Mouse (Mus musculus) MEL (cell line): ENCODE data around the gene Myo1a. TPM values are rescaled to one million over a fixed set of nuclear protein-coding genes. Genes with fewer than 3 reads are reported as not detected.

Experiments used
- DNase-seq: peaks from one replicate; pipeline ENCODE4 v3.0.0; 2011; ENCODE audit warnings: low read depth, low spot score
- H3K27ac ChIP-seq: 2 replicates; pipeline ENCODE4 v1.5.1; 2012; ENCODE audit warnings: low read depth, mild to moderate bottlenecking, control low read depth, low read length, moderate library complexity; ENCODE audit not compliant: control insufficient read depth
- H3K27me3 ChIP-seq, 2 experiments: fragments of 150-350 bp in 1 of 2; sonication (generic) in 1 of 2; 2 replicates each; pipeline ENCODE4 v1.6.1; 2012; ENCODE audit warnings: low read length in 2 of 2, mild to moderate bottlenecking in 2 of 2, improper control_type of control experiment in 1 of 2, moderate library complexity in 1 of 2; ENCODE audit not compliant: insufficient read depth in 2 of 2, control insufficient read depth in 1 of 2
- H3K36me3 ChIP-seq, 2 experiments: 2 replicates each; pipeline ENCODE4 v1.6.1; 2012 to 2014; ENCODE audit warnings: low read length in 2 of 2, improper control_type of control experiment in 1 of 2, inconsistent platforms in 1 of 2, mild to moderate bottlenecking in 1 of 2; ENCODE audit not compliant: insufficient read depth in 2 of 2, control insufficient read depth in 1 of 2
- H3K4me1 ChIP-seq, 2 experiments: fragments of 150-350 bp in 1 of 2; sonication (generic) in 1 of 2; 2 replicates each; pipeline ENCODE4 v1.6.1; 2012; ENCODE audit warnings: low read length in 2 of 2, improper control_type of control experiment in 1 of 2, mild to moderate bottlenecking in 1 of 2; ENCODE audit not compliant: insufficient read depth in 2 of 2, control insufficient read depth in 1 of 2
- H3K4me3 ChIP-seq, 2 experiments: fragments of 150-350 bp in 1 of 2; sonication (generic) in 1 of 2; 2 replicates each; pipeline ENCODE4 v1.5.1; 2012; ENCODE audit warnings: low read depth in 2 of 2, low read length in 2 of 2, mild to moderate bottlenecking in 2 of 2, moderate library complexity in 2 of 2, control low read depth in 1 of 2, improper control_type of control experiment in 1 of 2; ENCODE audit not compliant: control insufficient read depth in 1 of 2, insufficient read depth in 1 of 2
- H3K79me2 ChIP-seq: 2 replicates; pipeline ENCODE4 v1.6.1; 2012; ENCODE audit warnings: mild to moderate bottlenecking, low read length, moderate library complexity; ENCODE audit not compliant: control insufficient read depth, poor library complexity, insufficient read depth
- H3K9ac ChIP-seq: 2 replicates; pipeline ENCODE4 v1.6.1; 2012; ENCODE audit warnings: low read depth, mild to moderate bottlenecking, control low read depth, low read length, moderate library complexity; ENCODE audit not compliant: control insufficient read depth, poor library complexity, severe bottlenecking
- H3K9me3 ChIP-seq: fragments of 150-350 bp; sonication (generic); replicated peaks from 2 replicates; pipeline ENCODE4 v1.6.1; 2012; ENCODE audit warnings: mild to moderate bottlenecking, low read length, improper control_type of control experiment, moderate library complexity; ENCODE audit not compliant: insufficient read depth
- BHLHE40 ChIP-seq: IDR thresholded peaks from 2 replicates; pipeline ENCODE4 v1.6.1; 2012; ENCODE audit warnings: low read depth, mild to moderate bottlenecking, inconsistent platforms, low read length, improper control_type of control experiment, borderline replicate concordance
- CHD1 ChIP-seq: IDR thresholded peaks from 2 replicates; pipeline ENCODE4 v1.6.1; 2012; ENCODE audit warnings: low read depth, mild to moderate bottlenecking, inconsistent platforms, low read length, improper control_type of control experiment
- CHD2 ChIP-seq: IDR thresholded peaks from 2 replicates; pipeline ENCODE4 v1.6.1; 2011; ENCODE audit warnings: low read length, improper control_type of control experiment
- ETS1 ChIP-seq: IDR thresholded peaks from 2 replicates; pipeline ENCODE4 v1.6.1; 2012; ENCODE audit warnings: low read depth, mild to moderate bottlenecking, inconsistent platforms, low read length, improper control_type of control experiment, moderate library complexity
- HCFC1 ChIP-seq: IDR thresholded peaks from 2 replicates; pipeline ENCODE4 v1.6.1; 2012; ENCODE audit warnings: low read depth, mild to moderate bottlenecking, inconsistent platforms, low read length, improper control_type of control experiment, moderate library complexity
- JUND ChIP-seq: IDR thresholded peaks from 2 replicates; pipeline ENCODE4 v1.6.1; 2011; ENCODE audit warnings: low read depth, mild to moderate bottlenecking, improper control_type of control experiment, low read length
- KAT2A ChIP-seq: conservative IDR thresholded peaks from 2 replicates; pipeline ENCODE4 v1.6.1; 2012; ENCODE audit warnings: low read depth, low read length, improper control_type of control experiment, inconsistent platforms
- MAFK ChIP-seq: IDR thresholded peaks from 2 replicates; pipeline ENCODE4 v1.6.1; 2011; ENCODE audit warnings: low read depth, mild to moderate bottlenecking, low read length, improper control_type of control experiment, borderline replicate concordance
- MAZ ChIP-seq: IDR thresholded peaks from 2 replicates; pipeline ENCODE4 v1.6.1; 2012; ENCODE audit warnings: low read depth, mild to moderate bottlenecking, inconsistent platforms, low read length, improper control_type of control experiment
- MEF2A ChIP-seq: IDR thresholded peaks from 2 replicates; pipeline ENCODE4 v1.6.1; 2014; ENCODE audit warnings: low read depth, mild to moderate bottlenecking, inconsistent platforms, low read length, improper control_type of control experiment; ENCODE audit not compliant: poor library complexity, insufficient replicate concordance, severe bottlenecking; ENCODE audit errors: extremely low read depth
- MXI1 ChIP-seq: IDR thresholded peaks from 2 replicates; pipeline ENCODE4 v1.6.1; 2011; ENCODE audit warnings: mild to moderate bottlenecking, low read depth, low read length, improper control_type of control experiment
- MYB ChIP-seq: IDR thresholded peaks from 2 replicates; pipeline ENCODE4 v1.6.1; 2011; ENCODE audit warnings: mild to moderate bottlenecking, low read depth, low read length, improper control_type of control experiment
- MYC ChIP-seq: IDR thresholded peaks from 2 replicates; pipeline ENCODE4 v1.6.1; 2011; ENCODE audit warnings: low read depth, mild to moderate bottlenecking, low read length, improper control_type of control experiment, moderate library complexity
- NELFE ChIP-seq: IDR thresholded peaks from 2 replicates; pipeline ENCODE4 v1.6.1; 2011; ENCODE audit warnings: low read depth, low read length, improper control_type of control experiment
- NRF1 ChIP-seq: IDR thresholded peaks from 2 replicates; pipeline ENCODE4 v1.6.1; 2014; ENCODE audit warnings: low read depth, mild to moderate bottlenecking, inconsistent platforms, low read length, improper control_type of control experiment, moderate library complexity; ENCODE audit not compliant: poor library complexity, insufficient read depth, severe bottlenecking
- POLR2A ChIP-seq, 2 experiments: IDR thresholded peaks; 2 replicates each; pipeline ENCODE4 v1.6.1; 2011 to 2012; ENCODE audit warnings: low read length in 2 of 2, mild to moderate bottlenecking in 2 of 2, control low read depth in 1 of 2, improper control_type of control experiment in 1 of 2, low read depth in 1 of 2, moderate library complexity in 1 of 2; ENCODE audit not compliant: control insufficient read depth in 1 of 2, insufficient read depth in 1 of 2, poor library complexity in 1 of 2
- POLR2AphosphoS2 ChIP-seq: IDR thresholded peaks from 2 replicates; pipeline ENCODE4 v1.6.1; 2011; ENCODE audit warnings: low read length, improper control_type of control experiment
- RCOR1 ChIP-seq: IDR thresholded peaks from 2 replicates; pipeline ENCODE4 v1.6.1; 2012; ENCODE audit warnings: low read depth, mild to moderate bottlenecking, inconsistent platforms, low read length, improper control_type of control experiment
- UBTF ChIP-seq: IDR thresholded peaks from 2 replicates; pipeline ENCODE4 v1.6.1; 2012; ENCODE audit warnings: low read depth, mild to moderate bottlenecking, inconsistent platforms, low read length, improper control_type of control experiment, moderate library complexity, borderline replicate concordance; ENCODE audit not compliant: insufficient read depth
- USF1 ChIP-seq: IDR thresholded peaks from 2 replicates; pipeline ENCODE4 v1.6.1; 2014; ENCODE audit warnings: low read depth, mild to moderate bottlenecking, inconsistent platforms, low read length, improper control_type of control experiment, moderate library complexity
- ZC3H11A ChIP-seq: IDR thresholded peaks from 2 replicates; pipeline ENCODE4 v1.6.1; 2012; ENCODE audit warnings: low read depth, mild to moderate bottlenecking, inconsistent platforms, low read length, improper control_type of control experiment
- ZKSCAN1 ChIP-seq: IDR thresholded peaks from 2 replicates; pipeline ENCODE4 v1.6.1; 2012; ENCODE audit warnings: low read depth, mild to moderate bottlenecking, inconsistent platforms, low read length, improper control_type of control experiment, moderate library complexity
- ZNF384 ChIP-seq: IDR thresholded peaks from 2 replicates; pipeline ENCODE4 v1.6.1; 2012; ENCODE audit warnings: low read depth, mild to moderate bottlenecking, inconsistent platforms, low read length, improper control_type of control experiment
- polyA plus RNA-seq, 2 experiments: library from polyadenylated mRNA; stranded (reverse) in 1 of 2; unstranded in 1 of 2; fragments of >175 nt in 1 of 2; fragments of >200 nt in 1 of 2; gene quantifications; 2 replicates each; pipeline versions ENCODE4 v1.2.1 to v1.2.4; 2012; ENCODE audit warnings: low replicate concordance in 2 of 2, low read depth in 1 of 2; ENCODE audit not compliant: insufficient read length in 2 of 2, insufficient read depth in 1 of 2, missing spikeins in 1 of 2
- total RNA-seq: library from RNA; depleted of rRNA; stranded (reverse); fragments of 300-350 nt; gene quantifications from 2 replicates; pipeline ENCODE4 v1.2.3, GENCODE M21; 2012

Myo1a gene
- total and polyA plus RNA-seq, 3 experiments: 0.08 to 0.33 TPM; not detected in 1

- Histone ChIP-seq H3K36me3 (peaks cover 0 to 25% of the 10 kb centered on the region in 2 experiments; a peak in 2 of 4 replicates), H3K9me3 (no peaks in the 10 kb centered on the region), H3K4me1 (peaks cover 3 to 35% of the 10 kb centered on the region in 2 experiments; a peak in 3 of 4 replicates), H3K79me2 (peaks cover 22% of the 10 kb centered on the region), H3K4me3 (no peak overlapping the region), H3K9ac (no peak overlapping the region), H3K27ac (no peak overlapping the region), H3K27me3 (no peaks in the 10 kb centered on the region)
- TF ChIP-seq MEF2A: no peak
- no peak for TF ChIP-seq NELFE
- no peak for TF ChIP-seq MAFK
- TF ChIP-seq MYB: no peak
- TF ChIP-seq KAT2A: no peak
- no peak for TF ChIP-seq NRF1
- no peak for TF ChIP-seq USF1
- TF ChIP-seq CHD2: no peak
- no peak for DNase-seq
These were observed 41.4 kb upstream of the Myo1a start for GRCm38 (mm10) chr10:127663590-127663989.

DNA sequence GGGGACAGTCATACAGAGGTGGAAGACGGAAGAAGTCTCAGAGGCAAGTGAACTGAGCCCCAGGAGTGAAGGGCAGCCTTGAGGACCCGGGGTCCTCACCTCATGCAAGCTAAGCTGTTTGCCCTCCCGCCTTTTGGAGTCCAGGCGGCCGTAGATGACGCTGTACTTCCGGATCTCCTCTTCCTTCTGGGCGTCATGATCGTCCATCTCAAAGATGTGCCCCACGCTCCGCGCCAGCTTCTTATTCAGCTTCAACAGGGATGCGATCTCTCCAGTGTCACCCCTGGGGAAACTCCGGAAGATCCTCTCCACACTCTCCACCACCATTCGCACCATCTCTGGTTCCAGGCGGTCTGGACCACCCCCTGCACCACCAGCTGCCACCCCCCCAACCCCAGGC lies 40.8 kb upstream of the Myo1a start:
- DNase-seq: no peak

More for the DNA sequence above, 40.8 kb upstream of the Myo1a start:
- H3K27ac ChIP-seq: no peak overlapping the region
- no peaks in the 10 kb centered on the region for H3K9me3 ChIP-seq
- H3K4me1 ChIP-seq: peaks cover 3 to 37% of the 10 kb centered on the region in 2 experiments; a peak in 3 of 4 replicates
- H3K36me3 ChIP-seq: peaks cover 0 to 28% of the 10 kb centered on the region in 2 experiments; a peak in 2 of 4 replicates
- no peak for TF ChIP-seq UBTF
- no peak for TF ChIP-seq USF1
- no peak for TF ChIP-seq POLR2AphosphoS2
- no peak for TF ChIP-seq RCOR1
- no peak for TF ChIP-seq MAZ
- no peak for TF ChIP-seq MXI1
- no peak for TF ChIP-seq CHD1
- TF ChIP-seq ETS1: no peak
- TF ChIP-seq BHLHE40: no peak
- no peak for TF ChIP-seq NRF1
- no peak for TF ChIP-seq HCFC1
- no peak for TF ChIP-seq ZNF384
- TF ChIP-seq MEF2A: no peak
- no peak for TF ChIP-seq MYC
- TF ChIP-seq POLR2A (IDR thresholded peaks at IDR 0.05; ENCODE audit: control insufficient read depth in 1 of 2, insufficient read depth in 1 of 2, low read depth in 1 of 2, low read length in 2 of 2, poor library complexity in 1 of 2): no peak
- TF ChIP-seq JUND: no peak
- no peak for TF ChIP-seq CHD2
- TF ChIP-seq ZC3H11A: no peak
- TF ChIP-seq MAFK: no peak
- no peak for TF ChIP-seq ZKSCAN1
- H3K79me2 ChIP-seq: peaks cover 22% of the 10 kb centered on the region
- no peak overlapping the region for H3K4me3 ChIP-seq
- peak overlapping the region; percentile 8; the same call in 1 of the 2 replicates for H3K9ac ChIP-seq
- H3K27me3 ChIP-seq: no peaks in the 10 kb centered on the region
